27 mouse cellular contexts compared by ENCODE assay signal in the genomic region with DNA sequence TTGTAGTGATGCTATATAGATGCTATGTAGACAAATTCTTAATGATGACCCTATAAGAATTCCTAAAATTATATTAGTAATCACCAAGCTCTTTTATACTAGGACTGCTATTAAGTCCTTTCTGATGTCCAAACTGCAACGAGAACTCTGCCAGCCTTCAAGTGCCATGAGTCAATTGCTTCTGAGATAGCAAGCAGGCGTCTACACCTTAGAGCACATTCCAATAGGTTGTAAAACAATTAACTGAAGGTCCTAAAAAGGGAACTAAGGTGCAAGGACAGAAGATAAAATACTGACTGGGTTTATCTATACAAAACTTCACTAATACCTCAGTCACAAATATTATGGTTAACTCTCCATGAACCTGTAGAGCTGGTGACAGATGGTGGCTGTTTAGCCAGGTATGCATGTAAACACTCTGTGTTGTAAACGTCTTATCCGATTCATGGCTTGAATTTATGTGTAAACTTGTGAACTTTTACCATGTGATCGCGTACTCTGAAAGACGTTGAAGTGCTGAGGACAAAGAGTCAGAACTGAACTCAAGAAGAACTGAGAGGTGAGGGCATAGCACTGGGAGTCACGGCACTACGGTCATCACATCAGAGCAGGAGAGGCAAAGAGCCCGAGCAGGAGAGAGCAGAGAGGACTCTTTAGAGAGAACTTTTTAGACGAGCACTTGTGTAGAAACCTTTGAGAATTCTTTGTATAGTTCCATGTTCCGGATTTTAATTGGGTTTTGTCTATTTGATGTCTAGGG. TPM values are rescaled to one million over a fixed set of nuclear protein-coding genes. Genes with fewer than 3 reads are reported as not detected.
"Had no signal": no experiment of that assay in that cellular context is flagged by ENCODE, and none has a peak within 500 bp of the region (broad histone marks: within the 10 kb centered on the region; RNA-seq: fewer than 3 reads in every experiment).

No protein-coding gene starts in this region.

- H3K9ac ChIP-seq: heart, embryonic 12.5 days; hindbrain, embryonic 12.5 days; hindbrain, embryonic 14.5 days; kidney, embryonic 15.5 days; limb, embryonic 13.5 days; limb, embryonic 15.5 days; liver, embryonic 12.5 days; liver, embryonic 14.5 days had no signal

- DNase-seq: gastrocnemius, adult 2 months; gastrocnemius, postnatal 10 days; gastrocnemius, postnatal 25 days; heart, adult 18-20 months; heart, postnatal 10 days; heart, postnatal 4 days; kidney, adult 18-20 months; kidney, adult 8-10 months; kidney, postnatal 14 days; kidney, postnatal 4 days; layer of hippocampus, adult 9-11 months; layer of hippocampus, postnatal 36 days; left cerebral cortex, postnatal 4 days had no signal

- H3K4me3 ChIP-seq: gastrocnemius, adult 2 months; heart, embryonic 10.5 days; heart, embryonic 12.5 days; hindbrain, embryonic 10.5 days; hindbrain, embryonic 12.5 days; kidney, embryonic 15.5 days; limb, embryonic 13.5 days; limb, embryonic 15.5 days; liver, embryonic 12.5 days had no signal

- H3K4me1 ChIP-seq: heart, embryonic 10.5 days; heart, embryonic 12.5 days; hindbrain, embryonic 10.5 days; hindbrain, embryonic 12.5 days; kidney, embryonic 15.5 days; limb, embryonic 13.5 days; limb, embryonic 15.5 days had no signal

- H3K9me3 ChIP-seq: heart, embryonic 10.5 days; heart, embryonic 12.5 days; hindbrain, embryonic 10.5 days; hindbrain, embryonic 12.5 days; kidney, embryonic 15.5 days; limb, embryonic 13.5 days; limb, embryonic 15.5 days; liver, embryonic 12.5 days had no signal

- H3K27me3 ChIP-seq: heart, embryonic 12.5 days; hindbrain, embryonic 12.5 days; kidney, embryonic 15.5 days; limb, embryonic 13.5 days; limb, embryonic 15.5 days; liver, embryonic 12.5 days had no signal

- ATAC-seq: hindbrain, embryonic 16.5 days; inflammation-experienced regulatory T-cells, adult 6 months; liver, embryonic 12.5 days had no signal

- H3K27ac ChIP-seq: gastrocnemius, adult 2 months; heart, embryonic 10.5 days; hindbrain, embryonic 10.5 days; hindbrain, embryonic 12.5 days; hindbrain, embryonic 14.5 days; kidney, embryonic 15.5 days; kidney, postnatal 0 days; limb, embryonic 13.5 days; limb, embryonic 15.5 days; liver, embryonic 12.5 days; liver, embryonic 14.5 days had no signal

- H3K4me2 ChIP-seq: heart, embryonic 12.5 days; hindbrain, embryonic 12.5 days; hindbrain, embryonic 14.5 days; kidney, embryonic 15.5 days; limb, embryonic 13.5 days; limb, embryonic 15.5 days; liver, embryonic 12.5 days had no signal

RNA-seq across cellular contexts. Expression of gene Tlr12, which starts 20.4 kb away (rescaled TPM):
- polyA plus RNA-seq: heart, embryonic 14.5 days had no signal
